Mouse (Mus musculus): ENCODE data around the gene Perp.

Gene Perp

DNA sequence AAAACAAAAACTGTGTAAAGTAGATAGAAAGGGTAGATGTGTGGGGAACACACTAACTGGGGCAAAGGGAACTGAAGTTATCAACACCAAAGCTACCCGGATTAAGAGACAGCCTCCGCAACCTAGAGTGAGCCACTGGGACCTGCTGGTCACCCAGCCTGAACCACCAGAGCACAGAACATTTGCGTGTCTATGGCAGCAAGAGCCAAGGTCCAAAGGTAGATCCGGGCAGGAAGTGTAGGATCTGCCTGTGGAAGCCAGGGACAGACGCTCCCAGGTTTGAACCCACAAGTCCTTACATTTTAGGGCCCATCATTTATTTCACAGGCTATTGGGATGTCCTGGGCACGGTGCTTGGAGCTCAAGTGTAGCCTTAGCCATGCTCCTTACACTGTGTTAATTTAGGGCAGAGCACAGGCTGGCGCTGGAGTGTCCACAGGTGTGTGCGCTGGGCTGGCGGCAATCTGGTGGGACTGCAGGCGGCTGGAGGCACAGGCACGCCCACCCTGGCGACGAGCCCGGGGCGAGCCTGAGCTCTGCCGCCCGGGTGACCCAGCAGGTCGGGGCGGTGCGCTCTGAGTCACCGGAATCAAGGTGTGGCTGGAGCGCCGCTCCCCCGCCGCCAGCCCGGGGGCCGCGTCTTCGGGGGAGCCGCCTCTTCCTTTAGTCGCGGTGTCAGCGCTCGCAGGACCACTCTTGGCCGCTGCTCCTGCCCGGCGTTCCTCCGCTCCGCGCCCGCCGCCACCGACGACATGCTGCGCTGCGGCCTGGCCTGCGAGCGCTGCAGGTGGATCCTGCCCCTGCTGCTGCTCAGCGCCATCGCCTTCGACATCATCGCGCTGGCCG, at the start of gene Perp:
Gene Perp (plus strand): TSS at position 580 of the 846 bp plus-strand sequence.
- peak; percentile 79 to 84 for DNase-seq (ENCODE audit: low spot score in 2 of 2)

DNA sequence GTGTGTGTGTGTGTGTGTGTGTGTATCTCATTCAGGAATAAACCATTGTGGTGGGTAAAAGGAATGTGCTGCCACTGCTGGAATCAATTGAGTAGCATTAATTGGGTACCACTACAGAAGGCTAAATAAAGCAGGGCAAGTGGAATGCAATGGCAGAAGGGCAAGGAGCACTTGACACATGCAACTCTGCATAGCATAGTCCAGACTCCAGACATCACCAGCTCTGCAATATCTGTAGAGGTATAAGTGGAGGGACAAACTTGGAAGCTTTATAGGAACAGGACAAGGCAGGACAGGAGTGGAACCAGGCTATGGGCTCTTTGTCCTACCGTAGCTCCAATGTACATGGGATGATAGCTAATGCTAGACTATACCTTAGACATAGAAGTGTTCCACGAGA, 33.1 kb upstream of the Perp start:
- no peak for DNase-seq (ENCODE audit: low spot score in 2 of 2)

DNA sequence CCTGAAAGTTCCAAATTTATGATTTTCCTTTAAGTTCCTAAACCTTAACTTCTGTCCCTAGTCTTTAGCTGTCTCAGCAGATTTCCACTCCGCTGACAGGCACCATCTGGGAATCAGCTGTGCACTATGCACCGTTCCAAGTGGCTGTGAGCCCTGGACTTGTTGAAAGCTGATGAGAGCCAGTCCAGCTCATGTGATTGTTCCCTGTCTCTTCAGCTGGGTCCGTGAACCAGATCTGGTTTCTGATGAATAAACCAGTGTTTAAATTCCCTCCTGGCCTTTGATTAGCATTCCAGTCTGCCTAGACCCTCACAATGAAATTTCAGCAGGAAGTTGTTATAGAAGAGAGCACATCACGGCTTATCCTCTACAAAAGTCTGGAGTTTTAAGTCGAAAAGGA, 28.3 kb upstream of the Perp start:
- no peak for DNase-seq (ENCODE audit: low spot score in 2 of 2)

DNA sequence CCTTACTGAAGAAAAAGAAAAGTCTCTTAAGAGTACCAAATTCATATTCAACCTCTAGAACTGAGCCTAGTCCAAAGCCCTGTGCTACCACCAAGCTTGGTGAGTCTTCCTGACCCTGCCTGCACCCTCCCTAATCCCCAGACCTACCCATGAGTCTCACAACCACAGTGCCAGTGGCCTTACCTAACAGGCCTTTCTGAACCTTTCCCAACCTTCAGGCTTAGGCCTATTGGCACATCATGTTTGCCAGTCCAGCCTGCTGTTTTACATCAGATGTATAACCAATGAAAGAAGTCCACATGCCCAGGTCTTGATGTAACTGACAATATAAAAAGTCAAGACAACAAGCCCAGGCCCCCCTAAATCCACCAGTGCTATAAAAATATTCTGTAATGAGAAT, 19.7 kb upstream of the Perp start:
- DNase-seq (ENCODE audit: low spot score in 2 of 2), result no peak

DNA sequence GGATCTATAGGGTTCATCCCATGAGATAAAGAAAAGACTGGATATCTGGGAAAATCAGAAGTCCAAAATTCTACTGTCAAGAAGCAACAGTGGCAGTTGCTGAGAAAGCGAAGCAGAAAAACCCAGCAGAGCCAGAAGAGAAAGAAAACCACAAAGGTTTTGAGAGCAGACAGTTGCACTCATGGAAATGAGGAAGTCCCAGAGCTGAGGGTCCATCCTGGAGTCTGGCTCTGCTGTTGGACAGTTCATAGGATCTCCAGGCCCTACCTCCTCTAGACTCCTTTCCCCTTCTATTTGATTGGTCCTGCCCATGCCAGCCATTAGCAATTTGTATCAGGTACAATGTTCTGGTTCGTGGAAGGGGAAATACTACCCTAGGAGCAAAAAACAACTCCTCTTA, 18.7 kb upstream of the Perp start:
- DNase-seq (ENCODE audit: low spot score in 2 of 2), result no peak

DNA sequence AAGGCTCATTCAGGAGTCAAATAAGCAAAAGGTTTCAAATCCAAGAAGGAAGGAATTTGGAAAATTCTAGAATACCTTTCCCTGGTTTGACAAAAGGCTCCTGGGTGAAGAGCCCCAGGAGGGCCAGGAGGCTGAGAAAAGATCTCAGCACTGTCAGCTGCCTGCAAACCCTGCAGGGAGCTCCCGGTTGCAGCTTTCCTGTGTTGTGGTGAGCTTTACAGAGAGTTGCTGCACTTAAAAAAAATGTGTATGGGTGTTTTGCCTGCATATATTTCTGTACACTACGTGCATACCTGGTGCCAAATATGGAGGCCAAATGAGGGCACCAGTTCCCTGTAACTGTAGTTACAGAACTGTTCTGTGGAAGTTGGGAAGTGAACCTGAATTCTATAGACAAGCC, 16.9 kb upstream of the Perp start:
- no peak for DNase-seq (ENCODE audit: low spot score in 2 of 2)

DNA sequence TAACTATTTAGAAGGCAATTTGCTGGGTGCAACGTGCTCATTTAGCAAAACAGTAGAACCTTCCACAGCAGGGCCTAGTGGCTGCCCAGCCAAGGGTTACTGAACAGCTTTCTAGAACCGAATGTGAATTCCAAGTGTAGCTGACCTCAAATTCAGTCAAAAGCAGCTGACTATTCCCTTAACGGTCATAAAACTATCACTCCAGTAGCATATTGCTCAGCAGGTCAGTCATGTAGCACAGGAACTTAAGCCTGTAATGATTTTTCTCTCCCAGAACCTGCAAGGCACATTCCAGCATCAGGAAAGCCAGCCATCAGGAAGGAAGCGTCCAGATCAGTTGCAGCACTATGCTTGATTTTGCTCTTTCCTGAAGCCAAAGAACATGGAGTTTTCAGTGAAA, 14.5 kb upstream of the Perp start:
- no peak for DNase-seq (ENCODE audit: low spot score in 2 of 2)

DNA sequence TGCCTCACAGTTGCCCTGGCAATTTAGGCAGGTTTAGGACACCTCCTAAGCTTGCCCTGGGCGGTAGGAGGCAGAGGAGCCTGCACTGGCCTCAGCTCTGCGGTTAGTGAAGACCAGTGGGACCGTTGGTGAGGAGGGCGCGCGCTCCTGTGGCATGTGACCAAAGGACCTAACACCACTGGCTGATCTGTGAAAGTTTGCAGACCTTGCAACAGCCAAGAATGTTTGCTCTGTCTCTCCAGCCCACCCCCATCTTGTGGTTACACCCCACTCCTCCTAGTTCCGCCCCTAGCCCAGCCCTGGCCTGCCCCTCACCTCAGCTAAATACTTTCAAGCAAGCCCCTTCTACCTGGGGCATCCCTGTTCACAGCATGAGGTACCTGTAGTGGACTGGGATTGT, 13.0 kb upstream of the Perp start:
- DNase-seq (ENCODE audit: low spot score in 2 of 2), result no peak

DNA sequence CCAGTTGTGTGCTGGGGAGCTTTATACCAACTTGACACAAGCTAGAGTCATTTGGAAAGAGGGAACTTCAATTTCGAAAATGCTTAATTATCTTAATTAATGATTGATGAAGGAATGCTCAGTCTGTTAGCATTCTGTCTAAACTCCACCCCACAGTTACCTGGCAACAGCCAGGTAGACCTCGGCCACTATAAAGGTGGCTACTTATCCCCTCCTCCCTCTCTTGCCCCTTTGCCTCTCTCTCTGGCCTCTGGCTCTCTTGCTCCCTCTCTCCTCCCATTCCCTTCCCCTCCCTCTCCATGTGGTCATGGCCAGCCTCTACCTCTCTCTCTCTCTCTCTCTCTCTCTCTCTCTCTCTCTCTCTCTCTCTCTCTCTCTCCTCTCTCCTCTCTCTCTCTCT, 10.4 kb upstream of the Perp start:
- DNase-seq (ENCODE audit: low spot score in 2 of 2), result no peak

DNA sequence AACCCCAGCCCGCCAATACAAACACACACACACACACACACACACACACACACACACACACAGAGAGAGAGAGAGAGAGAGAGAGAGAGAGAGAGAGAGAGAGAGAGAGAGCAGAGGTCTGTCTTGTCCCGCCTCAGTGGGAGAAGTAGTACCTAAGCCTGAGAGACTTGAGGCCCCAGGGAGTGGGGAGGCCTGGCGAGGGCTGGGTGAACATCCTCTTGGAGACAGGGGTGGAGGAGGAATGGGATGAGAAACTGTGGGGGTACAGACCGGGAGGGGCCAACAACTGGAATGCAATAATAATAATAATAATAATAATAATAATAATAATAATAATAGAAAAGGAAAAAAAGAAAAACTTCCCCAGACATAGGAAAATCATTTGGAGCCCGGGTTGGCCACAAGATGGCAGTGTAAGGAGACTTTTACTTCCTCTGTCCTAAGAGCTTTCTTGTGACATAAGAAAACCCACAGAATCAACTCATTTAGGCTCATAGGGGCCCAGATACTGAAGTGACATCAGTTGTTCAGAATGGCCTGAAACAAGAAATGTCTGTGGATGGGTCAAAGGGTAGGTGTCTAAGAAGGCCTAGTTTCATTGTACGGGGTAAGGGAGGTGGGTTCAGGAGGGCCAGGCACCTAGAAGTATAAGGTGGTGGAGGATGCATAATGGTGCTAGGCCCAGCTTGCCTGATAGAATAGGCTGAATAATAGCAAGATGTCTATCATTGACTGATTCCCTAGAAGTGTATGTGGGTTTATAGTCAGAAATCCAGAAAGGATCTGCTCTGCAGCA, 8.9 kb upstream of the Perp start:
- DNase-seq (ENCODE audit: low spot score in 2 of 2), result no peak

DNA sequence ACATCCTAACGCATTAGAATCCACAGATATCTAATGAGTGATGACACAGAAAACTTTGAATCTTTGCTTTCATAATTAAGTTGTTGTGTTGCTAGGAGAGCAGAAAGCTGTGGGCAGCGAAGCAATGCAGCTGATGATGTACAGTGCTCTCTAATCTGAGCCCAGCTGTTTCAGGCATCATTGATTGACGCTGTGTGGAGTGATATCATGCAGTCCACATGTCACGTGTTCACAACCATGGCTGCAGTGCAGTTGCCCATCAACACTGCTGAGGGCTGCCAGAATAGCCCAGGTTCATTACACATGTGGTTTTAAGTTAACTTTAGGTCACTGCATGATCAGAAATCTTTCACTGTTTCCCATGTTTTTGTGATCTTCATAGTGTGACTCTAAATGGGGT, 5.3 kb upstream of the Perp start:
- no peak for DNase-seq (ENCODE audit: low spot score in 2 of 2)

DNA sequence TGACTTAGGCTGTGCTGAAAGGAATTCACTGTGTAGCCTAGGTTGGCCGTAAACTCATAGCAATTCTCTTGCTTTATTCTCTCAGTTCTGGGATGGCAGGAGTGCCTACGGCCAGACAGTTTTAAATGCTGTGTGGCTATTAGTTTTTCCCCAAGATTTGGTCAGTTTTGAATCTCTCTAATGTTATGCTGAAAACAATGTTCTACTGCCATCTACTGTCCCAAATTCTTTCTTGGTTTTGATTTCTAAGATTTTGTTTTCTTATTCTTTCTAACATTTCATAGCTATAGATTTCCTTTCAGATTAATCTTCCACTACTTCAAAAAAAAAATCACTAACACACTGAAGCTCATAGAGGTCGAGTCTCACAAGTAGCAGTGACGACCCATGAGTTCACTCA, 4.1 kb upstream of the Perp start:
- no peak for DNase-seq (ENCODE audit: low spot score in 2 of 2)

DNA sequence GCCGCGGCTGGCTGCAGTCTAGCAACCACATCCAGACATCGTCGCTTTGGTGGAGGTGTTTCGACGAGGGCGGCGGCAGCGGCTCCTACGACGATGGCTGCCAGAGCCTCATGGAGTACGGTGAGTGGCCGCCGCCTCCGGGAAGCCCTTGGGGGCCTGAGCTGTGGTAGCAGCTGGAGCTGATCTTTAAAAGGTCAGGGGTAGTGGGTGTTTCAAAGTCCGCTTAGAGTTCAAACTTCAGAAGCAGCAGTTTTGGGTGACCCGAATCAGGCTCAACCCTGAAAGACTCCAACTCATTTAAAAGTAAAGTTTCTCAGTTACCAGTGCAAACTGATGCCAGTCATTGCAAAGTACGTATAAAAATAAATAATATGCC, 455 bp downstream of the Perp start:
- no peak for DNase-seq (ENCODE audit: low spot score in 2 of 2)

DNA sequence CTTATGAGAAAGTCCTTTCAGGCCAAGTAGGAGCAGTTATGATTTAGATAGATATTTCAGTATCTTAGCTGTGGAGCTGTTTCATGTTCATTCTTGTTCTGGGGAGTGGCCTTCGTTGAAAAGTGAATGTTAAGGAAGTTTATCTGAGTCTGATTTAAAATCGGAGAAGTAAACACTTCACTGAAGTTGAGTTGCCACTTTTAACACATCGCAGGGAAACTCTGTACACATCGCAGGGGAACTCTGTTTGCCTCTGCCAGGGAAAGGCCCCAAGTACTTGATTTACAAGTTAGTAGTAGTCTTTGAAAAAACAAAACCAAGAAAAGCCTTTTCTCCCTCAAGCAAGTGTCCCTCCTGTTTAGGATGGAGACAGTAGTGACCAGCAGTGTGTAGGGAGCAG, 891 bp downstream of the Perp start:
- DNase-seq (ENCODE audit: low spot score in 2 of 2), result no peak

DNA sequence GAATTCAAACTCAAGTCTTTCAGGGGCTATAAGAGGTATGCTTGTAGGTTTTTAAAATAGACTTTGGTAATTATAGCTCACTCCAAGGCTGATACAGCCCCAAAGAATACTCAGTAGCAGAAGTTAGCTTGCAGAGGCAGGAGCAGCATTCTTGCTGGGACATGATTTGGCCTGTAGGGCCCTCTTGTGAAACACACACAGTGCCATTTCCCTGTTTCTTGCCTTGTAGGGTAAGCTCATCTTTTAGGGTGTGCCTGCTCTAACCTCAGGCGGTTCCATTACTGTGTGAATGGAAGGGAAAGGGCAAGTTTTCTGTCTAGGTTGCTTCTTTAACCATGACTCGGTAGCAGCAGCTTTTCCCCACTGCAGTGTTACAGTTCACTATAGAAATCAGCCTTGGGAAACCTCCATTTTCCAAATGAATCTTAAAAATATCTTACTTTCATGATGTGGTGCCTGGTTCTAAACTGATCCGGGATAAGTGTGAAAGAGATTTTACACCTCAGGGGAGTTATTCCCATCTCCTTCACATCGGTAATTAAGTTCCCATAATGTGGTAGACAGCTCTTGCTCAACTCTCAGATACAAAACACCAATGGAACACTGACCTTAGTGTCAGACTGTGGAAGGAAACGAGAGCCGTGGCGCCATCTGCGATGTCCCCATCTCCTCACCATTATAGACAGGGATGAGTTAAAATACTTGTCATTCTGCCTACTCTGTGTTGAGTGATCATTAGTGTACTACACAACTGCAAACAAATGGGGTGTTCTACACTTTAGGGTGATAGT, 1.8 kb downstream of the Perp start:
- DNase-seq (ENCODE audit: low spot score in 2 of 2), result peak in 1 of 2 experiments; percentile 72

DNA sequence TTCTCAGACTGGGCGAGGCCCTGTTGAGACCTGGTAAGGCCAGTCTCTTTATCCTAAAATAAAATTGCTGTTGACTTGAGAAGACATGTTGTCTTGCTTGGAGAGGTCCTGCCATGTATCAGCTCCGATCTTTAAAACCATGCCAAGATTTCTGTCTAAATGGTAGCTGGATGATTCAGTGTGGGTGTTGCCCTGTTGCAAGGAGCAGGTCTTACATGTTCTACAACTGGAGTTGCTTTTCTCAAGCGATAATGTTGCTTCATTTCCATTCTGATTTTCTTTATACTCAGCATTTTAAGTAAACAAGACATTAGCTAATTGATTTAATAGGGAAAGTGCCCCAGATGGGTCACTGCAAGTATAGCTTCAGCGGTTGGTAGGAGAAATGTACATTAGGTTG, 5.4 kb downstream of the Perp start:
- no peak for DNase-seq (ENCODE audit: low spot score in 2 of 2)

DNA sequence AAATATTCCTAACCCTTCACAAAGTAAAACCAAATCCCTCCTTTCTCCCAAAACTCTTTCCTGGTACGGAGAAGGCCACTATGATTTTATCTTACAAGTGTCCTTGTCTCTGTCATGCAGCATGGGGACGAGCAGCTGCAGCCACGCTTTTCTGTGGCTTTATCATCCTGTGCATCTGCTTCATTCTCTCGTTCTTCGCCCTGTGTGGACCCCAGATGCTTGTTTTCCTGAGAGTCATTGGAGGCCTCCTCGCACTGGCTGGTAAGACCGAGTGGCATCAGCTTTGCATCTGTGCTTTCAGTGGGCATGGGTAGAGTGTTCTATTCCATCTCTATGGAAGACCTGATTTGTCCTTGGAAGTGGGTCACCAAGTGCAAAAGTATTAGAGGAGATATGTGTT, 8.6 kb downstream of the Perp start:
- DNase-seq (ENCODE audit: low spot score in 2 of 2), result no peak

DNA sequence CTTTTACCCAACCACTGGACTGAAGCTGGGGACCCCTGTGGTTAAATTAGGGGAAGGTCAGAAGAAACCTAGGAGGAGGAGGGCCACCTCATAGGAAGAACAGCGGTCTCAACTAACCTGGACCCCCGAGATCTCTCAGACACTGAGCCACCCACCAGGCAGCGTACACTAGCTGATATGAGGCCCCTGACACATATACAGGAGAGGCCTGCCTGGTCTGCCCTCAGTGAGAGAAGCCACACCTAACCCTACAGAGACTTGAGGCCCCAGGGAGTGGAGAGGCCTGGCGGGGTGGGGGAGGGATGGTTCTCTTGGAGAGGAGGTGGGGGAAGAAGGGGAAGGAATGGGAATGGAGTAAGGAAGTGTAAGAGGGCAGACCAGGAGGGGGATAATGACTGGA, 12.4 kb downstream of the Perp start:
- DNase-seq (ENCODE audit: low spot score in 2 of 2), result no peak

DNA sequence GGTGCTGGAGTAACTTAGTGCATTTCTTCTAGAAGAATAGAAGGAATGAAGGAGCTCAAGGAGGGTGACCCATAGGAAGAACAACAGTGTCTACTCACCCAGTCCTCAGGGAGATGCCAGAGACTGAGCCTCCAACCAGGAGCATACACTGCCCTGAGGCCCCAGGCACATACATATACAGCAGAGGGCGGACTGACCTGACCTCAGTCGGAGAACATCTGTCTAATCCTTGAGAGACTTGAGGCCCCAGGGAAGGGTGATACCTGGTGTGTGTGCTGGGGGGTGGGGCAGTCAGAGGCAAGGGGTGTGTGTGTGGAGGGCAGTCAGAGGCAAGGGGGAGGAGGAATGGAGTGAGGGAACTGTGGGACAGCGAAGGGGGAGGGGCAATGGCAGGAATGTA, 14.8 kb downstream of the Perp start:
- DNase-seq (ENCODE audit: low spot score in 2 of 2), result no peak

DNA sequence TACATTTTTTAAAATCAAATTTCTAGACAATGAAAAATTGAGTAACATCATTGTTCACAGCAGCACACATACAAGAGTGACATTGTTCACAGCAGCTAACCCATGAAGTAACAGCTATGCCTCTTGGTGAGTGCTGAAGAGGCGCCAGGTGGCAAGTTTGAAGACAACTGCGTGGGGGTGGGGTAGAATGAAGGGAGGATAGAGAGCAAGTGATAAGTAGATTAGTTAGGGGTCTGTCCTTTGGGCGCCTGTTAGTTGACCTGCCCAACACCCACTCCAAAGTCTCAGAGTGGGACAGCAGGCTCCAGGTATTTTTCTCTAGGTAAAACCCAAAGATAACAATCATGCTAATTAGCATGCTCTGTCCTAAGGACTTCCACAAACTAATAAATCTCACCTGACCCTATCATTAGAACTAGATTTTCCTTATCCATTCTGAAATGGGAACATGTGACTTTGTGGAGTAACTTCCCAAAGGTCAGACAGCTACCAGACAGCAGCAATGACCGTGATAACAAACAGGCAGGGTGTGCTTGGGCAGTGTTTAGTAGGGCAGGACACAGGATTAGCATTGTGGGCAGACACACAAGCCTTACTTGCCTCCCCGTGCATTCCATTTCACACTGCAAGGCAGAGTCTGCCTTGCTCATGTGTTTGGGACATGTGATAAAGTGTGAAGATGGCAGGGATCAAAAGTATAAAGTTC, 15.5 kb downstream of the Perp start:
- no peak for DNase-seq (ENCODE audit: low spot score in 2 of 2)

DNA sequence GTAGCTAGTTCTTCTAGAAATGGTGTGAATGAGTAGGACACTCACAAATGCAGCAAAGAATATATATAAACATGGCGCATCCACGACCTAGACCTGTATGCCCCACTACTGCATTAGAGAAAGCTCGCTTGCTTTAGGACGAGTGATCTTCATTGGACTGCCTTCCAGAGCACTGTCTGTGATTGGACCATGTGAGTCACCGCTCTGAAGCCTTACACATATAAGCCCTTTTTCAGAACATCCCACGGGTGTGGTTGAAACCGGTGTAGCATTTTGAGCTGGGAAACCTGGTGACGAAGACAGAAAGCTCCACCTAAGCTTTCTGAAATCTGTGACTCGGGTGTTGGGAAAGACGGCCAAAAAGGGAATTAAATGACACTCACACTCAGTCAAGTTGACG, 16.0 kb downstream of the Perp start:
- DNase-seq (ENCODE audit: low spot score in 2 of 2), result no peak

DNA sequence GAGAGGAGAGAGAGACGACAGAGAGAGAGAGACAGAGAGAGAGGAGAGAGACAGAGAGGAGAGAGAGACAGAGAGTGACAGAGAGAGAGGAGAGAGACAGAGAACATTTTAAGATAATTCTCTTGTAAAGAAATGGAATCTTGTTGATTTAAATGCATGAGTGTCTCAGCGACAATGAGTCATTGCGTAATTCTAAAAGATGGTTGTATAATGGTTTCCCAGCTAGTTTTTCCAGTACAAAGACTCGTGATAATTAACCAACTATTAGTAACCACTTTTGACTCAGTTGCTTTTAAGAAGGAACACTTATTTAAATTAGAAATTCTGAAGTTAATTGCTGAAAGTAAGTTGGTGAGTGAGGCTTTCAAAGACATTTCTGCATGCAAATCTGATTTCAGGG, 16.6 kb downstream of the Perp start:
- no peak for DNase-seq (ENCODE audit: low spot score in 2 of 2)
